Mouse (Mus musculus): ENCODE results near the gene Fam78a. TPM values are rescaled to one million over a fixed set of nuclear protein-coding genes. Genes with fewer than 3 reads are reported as not detected.

Fam78a gene
- total RNA-seq (2021): 1 to 10 TPM; 3.7 to 8.8 TPM

DNA sequence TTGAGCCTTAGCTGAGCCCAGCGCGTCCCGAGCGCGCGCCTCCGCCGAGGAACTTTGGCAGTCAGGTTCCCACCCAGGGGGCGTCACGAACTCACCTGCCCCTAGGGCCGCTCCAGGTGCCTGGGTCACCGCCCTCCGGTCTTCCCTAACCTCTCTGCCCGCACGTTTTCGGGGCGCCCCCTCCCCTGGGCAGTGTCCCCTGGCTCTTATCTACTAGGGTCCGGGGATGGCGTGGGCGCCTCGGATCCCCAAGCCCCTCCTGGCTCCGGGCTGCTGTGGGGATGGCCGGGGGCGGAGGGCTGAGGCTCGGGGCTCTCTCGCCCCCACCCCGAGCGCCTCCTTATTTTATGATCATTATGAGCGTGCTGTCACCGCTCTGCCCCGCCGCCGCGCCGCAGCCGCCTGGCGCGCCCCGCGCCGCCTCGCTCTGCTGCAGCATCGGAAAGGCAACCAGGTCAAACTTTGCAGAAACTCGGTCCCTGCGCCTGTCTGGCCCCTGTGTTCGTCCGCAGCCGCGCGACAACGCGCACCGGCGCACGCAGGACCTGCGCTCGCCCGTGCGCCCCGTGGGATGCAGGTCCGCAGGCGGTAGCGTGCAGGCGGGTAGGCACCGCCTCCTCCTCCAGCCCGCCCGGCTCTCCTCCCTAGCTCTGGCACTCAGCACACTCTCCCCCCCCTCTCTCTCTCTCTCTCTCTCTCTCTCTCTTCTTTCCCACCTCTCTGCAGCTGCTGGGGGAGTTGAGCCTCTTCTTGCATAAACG lies at the start of gene Fam78a:
Gene Fam78a, minus strand, starts transcription at position 747 of the 761 bp plus-strand sequence.
- DNase-seq (ENCODE audit: low spot score in 2 of 2): peak; percentile 50 to 66
- intact Hi-C loops (cut with DNase I): loop anchor here (5.0 kb wide), 1 partner anchor 48 kb away; no protein-coding TSS in a partner anchor

DNA sequence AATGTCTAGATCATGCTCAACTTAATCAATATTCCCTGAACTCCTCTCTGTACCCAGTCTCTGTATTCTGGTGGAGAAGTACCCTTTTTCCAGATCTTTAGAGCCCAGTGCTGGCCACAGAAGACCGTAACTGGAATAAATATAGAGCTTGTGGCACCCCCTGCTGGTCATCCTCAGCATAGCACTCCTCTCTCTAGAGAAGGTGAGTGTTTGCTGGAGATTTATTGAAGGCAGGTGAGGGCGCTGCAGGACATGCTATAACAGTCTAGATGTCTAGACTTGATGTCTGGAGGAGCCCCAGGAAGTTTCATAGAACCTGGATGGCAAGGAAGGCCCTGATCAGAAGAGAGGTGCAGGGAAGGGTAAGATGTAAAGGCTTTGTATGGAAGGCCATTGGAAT lies 49.4 kb upstream of the Fam78a start:
- intact Hi-C loops (cut with DNase I): loop anchor here (5.0 to 10.0 kb wide), 3 partner anchors 52 to 219 kb away; partner anchors contain the start of gene Fam78a
- peak; percentile 82 to 89 for DNase-seq (ENCODE audit: low spot score in 2 of 2)

DNA sequence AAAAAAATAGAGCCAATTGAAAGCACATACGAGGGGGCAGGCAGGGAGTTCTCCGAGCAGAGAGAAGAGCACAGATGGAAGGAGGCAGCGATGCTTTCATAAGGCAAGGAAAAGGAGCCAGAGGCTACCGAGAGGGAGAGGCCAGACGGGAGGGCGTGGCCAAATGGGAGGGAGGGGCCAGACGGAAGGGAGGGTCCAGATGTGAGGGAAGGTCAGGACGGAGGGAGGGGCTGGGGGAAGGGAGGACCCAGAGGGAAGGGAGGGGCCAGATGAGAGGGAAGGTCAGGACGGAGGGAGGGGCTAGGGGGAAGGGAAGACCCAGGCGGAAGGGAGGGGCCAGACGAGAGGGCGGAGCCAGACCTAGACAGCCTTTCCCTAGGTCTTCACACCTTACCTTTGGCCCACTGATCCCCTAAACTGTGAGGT lies 47.9 kb upstream of the Fam78a start:
- DNase-seq (ENCODE audit: low spot score in 2 of 2): no peak
- intact Hi-C loops (cut with DNase I): loop anchor here (5.0 to 10.0 kb wide), 3 partner anchors 50 to 218 kb away; partner anchors contain the start of gene Fam78a

DNA sequence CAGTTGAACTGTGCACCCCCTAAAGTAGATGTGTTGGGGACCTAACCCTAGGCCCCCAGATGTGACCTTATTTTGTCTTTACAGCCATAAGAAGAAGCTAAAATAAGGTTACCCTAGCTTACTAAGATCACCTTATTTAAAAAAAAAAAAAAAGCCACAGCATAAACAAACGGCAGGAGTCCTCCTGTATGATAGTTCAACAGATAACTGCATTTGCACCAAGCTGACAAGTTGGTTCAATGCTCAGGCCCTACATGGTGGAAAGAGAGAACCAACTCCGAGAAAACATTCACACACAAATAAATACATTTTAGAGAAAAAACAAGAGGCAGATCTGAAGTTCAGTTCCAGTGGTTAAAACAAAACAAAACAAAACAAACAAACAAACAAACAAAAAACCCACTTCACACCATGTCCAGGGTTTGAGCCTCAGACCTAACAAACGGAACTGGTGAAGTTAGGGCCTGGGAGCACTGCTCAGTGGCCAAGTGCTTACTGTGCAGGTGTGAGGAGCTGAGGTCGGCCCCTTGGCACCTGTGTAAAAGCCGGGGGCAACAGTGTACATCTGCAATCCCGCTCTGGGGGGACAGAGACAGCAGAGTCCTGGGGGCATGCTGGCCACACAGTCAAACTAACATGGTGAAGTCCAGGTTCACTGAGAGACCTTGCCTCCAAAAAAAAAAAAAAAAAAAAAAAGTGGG lies 47.4 kb upstream of the Fam78a start:
- intact Hi-C loops (cut with DNase I): loop anchor here (5.0 to 10.0 kb wide), 3 partner anchors 50 to 217 kb away; partner anchors contain the start of gene Fam78a
- no peak for DNase-seq (ENCODE audit: low spot score in 2 of 2)

DNA sequence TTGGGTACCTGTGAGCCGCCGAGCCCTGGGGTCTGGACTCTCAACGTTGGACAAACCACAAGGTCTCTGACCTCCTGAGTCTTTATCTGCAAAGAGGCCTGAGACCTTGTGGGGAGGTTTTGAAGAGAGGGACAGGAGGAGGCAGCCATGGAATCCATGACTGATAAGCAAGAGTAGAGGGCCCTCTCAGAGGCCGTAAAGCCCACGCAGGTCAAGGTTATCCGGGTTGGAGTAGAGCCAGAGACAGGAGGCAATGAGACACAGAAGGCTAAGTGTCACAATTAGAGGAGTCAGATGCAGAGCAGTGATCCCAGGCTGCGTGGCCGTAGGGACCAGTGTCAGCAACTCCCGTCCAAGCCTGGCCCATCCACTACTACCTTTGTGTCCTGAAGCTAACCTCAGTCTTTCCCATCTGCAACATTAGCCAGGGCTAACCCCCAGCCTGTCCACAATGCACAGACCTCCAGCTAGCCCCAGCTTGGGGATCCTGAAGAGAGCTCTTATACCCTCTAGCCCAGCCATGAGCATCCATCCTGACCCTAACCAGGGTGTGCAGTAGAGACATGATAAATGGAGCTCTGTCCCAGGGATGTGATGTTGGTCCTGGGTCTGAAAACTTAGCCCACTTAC lies 46.7 kb upstream of the Fam78a start:
- intact Hi-C loops (cut with DNase I): loop anchor here (5.0 to 10.0 kb wide), 3 partner anchors 49 to 217 kb away; partner anchors contain the start of gene Fam78a
- DNase-seq (ENCODE audit: low spot score in 2 of 2): no peak

DNA sequence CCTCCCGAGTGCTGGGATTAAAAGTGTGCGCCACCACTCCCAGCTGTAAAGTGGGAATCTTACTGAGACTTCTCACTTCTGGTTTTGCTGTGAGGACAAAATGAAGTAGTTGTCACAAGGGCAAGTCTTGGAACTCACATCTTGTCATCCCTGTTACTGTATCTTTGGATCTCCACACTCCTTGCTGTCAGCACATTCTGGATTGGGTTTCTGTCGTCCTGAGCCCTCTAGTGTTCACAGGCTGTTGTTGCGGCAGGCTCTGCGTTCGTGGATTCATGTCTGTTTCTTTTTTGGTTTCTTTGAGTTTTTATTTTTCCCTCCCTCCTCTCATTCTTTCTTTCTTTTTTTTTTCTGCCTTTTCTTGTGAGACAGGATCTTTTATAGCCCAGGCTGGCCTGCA lies 45.8 kb upstream of the Fam78a start:
- intact Hi-C loops (cut with DNase I): loop anchor here (5.0 to 10.0 kb wide), 3 partner anchors 48 to 216 kb away; partner anchors contain the start of gene Fam78a
- peak in 1 of 2 experiments; percentile 59 for DNase-seq (ENCODE audit: low spot score in 2 of 2)

DNA sequence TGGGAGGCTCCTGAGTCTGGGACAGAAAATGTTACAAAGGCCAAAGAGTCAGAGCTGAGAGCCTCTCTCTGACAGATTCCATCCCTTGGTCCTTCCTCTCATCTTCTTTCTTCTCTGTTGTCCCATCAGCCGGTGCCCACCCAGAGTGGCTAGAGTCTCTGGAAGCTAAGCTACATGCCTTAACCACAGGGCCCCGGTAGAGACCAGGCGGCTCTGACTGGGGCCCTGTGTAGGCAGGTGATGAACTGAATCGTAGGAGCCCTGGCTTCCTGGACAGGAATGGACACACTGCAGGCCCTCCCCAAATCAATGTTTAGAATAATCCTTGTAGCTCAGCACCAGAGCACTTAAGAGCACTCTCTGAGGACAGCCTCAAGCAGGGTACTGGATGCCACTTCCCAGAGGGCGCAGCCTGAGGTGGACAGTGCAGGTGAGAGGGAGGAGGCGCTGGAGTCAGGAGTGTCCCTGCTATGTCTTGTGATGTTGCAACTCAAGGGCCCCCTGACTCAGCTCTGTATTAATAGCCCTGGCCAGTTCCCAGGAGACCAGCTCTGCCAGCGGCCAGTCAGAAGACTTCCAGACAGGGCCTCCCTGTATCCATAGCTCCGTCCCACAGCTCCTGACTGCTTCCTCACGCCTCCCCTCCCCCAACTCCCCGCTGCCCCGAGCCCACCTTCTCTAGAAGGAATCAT lies 44.9 kb upstream of the Fam78a start:
- intact Hi-C loops (cut with DNase I): loop anchor here (5.0 to 10.0 kb wide), 3 partner anchors 47 to 215 kb away; partner anchors contain the start of gene Fam78a
- no peak for DNase-seq (ENCODE audit: low spot score in 2 of 2)

DNA sequence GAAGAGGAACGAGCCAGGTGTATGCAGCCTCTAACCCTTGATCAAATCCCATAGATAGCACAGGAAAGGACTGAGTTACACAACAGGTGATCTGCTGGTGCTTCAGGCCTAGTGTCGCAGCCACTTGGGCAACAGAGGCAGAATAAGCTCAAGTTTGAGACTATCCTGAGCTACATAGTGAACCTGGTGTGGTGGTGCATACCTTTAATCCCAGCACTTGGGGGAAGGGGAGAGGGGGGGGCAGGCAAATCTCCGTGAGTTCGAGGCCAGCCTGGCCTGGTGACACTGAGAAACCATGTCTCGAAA lies 43.8 kb upstream of the Fam78a start:
- intact Hi-C loops (cut with DNase I): no loop called here
- no peak for DNase-seq (ENCODE audit: low spot score in 2 of 2)

DNA sequence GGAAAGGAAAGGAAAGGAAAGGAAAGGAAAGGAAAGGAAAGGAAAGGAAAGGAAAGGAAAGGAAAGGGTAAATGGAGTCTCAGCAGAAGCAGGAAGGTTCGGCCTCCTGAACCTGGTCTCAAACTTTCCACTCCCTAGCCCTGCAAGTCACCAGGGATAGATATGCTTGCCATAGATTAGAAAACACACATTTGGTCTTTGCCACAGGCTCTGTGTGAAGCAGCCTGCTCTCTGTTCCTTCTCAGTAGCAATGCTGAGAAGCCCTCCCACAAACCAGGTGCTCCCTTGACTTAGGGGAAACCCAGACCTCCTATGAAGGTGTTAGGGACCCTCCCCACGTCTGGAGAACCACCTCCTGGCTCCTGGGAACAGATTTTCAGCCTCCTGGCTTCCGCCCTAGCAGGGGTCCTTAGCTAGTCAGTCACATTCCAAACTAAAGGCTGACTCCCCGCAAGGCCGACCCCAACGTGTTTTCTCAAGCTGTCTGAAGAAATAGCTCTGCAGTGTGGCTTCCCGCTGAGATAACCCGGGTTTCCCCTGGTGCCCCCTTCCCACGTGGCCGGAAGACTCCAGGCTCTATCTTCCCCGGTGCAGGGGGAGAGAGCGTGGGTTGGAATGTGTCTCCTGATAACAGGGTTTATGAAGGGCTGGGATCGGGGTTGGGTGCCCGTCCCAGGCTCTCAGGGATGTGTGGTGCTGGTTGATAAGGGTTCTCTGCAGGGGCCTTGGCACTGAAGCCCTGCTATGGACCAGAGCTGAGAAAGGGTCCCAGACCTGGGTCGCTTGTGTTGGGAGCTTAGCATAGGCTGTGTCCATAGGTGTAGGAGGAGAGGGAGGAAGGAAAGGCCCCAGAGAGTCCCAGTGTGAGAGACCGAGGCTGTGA lies 43.2 kb upstream of the Fam78a start:
- intact Hi-C loops (cut with DNase I): no loop called here
- no peak for DNase-seq (ENCODE audit: low spot score in 2 of 2)

DNA sequence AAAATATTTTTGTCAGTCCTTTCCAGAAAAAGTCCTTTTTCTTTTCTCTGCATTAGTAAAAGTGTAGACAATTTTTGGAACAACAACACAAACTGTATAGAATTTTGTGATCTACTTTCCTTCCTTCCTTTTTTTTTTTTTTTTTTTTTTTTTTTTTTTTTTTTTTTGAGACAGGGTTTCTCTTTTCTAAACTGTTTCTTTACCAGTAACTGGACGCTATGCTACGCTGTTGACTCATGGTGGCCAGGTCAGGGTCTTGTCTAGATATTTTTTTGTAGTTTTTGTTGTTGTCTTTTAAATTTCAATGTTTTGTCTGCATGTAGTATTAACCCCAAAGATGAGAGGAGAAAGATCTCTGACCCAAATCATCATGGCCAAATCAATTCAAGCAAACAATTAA lies 37.1 kb upstream of the Fam78a start:
- intact Hi-C loops (cut with DNase I): no loop called here
- no peak for DNase-seq (ENCODE audit: low spot score in 2 of 2)

DNA sequence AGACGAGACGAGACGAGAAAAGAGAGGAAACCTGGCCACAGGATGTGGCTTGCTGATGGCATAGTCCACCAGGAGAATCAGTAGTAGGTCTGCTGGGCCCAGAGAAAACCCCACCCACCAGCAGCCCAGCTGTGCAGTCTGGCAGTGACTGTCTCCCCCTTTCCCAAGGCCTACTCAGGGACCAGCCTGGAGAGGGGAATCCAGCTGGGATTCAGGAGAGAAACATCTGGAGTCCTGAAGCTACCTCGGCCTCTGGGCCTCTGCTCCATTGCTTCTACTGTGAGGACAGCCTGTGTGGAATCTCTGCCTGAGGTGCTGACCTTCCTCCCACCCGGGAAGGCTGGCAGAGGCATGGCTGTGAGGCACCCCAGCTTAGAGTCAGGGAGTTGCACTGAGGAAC lies 36.5 kb upstream of the Fam78a start:
- intact Hi-C loops (cut with DNase I): no loop called here
- no peak for DNase-seq (ENCODE audit: low spot score in 2 of 2)

DNA sequence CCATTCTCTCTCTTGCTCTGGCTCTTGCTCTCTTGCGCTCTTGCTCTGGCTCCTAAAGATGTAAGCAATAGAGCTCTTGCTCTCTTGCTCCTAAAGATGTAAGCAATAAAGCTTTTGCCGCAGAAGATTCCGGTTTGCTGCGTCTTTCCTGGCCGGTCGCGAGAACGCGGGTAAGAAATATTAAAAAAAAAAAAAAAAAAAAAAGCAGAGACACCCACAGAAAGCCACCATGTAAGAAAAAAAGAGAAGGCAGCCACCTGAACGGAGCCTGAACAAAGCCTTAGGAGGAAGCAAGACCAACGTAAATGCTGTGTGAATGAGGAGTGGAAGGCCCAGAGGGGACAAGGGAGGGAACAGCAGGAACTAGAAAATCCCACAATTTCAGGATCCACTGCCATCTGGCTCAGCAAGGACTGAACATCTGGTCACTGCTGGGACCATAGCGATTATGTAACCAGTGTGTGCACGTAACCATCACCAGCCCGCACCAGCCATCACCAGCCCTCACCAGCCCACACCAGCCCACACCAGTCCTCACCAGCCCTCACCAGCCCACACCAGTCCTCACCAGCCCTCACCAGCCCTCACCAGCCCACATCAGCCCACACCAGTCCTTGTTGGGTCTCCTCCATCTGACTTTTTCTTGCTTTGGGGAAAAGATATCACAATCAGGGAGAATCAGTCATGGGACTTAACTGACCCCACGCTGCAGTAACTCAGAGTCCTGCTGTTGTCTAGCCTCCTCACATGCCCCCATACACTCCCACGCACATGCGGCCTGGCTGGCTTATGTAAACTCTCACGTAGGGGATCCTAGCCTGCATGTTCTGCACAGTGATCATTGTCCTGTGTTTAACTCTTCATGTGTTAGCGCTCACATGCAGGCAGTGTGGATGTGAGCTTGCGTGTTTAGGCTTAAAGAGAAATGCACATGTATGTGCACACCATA lies 35.4 kb upstream of the Fam78a start:
- intact Hi-C loops (cut with DNase I): no loop called here
- peak in 1 of 2 experiments; percentile 24 for DNase-seq (ENCODE audit: low spot score in 2 of 2)

DNA sequence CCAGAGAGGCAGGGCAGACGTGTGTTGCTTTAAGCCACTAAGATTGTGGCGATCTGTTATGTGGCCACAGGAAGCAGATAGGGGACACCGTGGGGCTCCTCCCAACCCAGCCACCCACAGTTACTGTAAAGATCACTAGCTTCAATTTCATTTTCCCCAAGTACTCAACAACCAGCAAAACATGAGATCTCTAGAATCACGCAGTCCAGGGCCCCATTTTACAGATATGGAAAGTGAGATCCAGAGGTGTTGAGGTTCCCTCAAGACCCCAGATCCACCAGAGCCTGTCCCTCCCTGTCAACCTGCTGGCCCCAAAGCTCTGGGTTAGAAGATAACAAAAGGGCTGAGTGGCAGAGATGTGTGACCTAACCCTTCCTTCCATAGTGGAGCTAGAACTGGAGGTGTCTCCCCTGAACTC lies 31.2 kb upstream of the Fam78a start:
- intact Hi-C loops (cut with DNase I): no loop called here
- DNase-seq (ENCODE audit: low spot score in 2 of 2): no peak

DNA sequence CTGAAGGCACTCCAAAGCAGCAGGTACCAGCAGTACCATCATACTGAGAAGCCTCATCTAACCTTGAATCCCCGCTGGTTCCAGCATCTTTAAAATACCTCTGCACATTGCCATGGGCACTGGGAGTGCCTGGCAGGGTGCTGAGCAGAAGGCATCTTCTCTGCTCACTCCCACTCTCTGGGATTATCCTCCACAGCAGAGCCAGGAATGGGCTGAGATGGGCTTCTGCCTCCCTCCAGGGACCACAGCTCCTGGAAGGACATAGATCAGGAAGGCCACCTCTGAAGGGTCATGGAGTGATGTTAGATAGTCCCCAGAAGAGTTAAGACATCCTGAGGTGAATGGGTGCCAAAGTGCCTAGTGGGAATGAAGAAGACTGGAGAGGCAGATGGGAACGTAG lies 27.9 kb upstream of the Fam78a start:
- DNase-seq (ENCODE audit: low spot score in 2 of 2): peak; percentile 43 to 74
- intact Hi-C loops (cut with DNase I): no loop called here

DNA sequence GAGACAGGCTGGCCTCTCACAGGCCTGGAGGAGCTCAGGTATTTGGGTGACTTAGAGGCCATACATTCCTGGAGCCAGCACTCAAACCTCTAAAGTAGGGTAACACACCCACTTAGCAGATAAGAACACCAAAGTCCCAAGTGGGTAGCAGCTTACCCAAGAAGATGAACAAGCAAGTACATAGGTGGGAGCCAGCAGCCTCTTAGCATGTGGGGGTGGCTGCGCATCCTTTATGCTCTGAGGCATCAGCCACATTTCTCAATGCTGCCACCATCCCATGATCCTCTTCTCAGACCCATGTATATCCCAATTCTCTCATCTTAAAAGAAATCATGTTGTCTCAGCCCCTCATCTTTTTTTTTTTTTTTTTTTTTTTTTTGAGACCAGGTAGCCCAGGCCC lies 26.6 kb upstream of the Fam78a start:
- peak in 1 of 2 experiments; percentile 46 for DNase-seq (ENCODE audit: low spot score in 2 of 2)
- intact Hi-C loops (cut with DNase I): no loop called here

DNA sequence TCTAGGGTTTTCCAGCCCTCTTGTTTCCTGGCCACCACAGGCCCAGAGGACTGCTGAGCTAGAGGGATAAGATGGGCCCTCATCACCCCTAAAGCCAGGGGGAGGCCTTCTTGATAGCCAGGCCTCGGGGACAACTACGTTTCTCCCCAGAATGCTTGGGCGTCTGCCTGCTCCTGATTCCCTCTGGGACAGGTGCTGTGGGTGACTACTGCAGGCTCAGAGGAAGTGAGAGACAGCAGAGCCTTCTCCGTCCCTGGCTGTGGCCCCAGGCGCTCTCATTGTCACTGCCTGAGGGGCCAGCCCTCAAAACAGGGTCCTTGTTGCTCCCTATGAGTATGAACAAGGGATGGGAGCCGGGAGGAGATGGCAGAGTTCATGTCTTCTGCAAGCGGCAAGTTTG lies 21.3 kb upstream of the Fam78a start:
- intact Hi-C loops (cut with DNase I): no loop called here
- no peak for DNase-seq (ENCODE audit: low spot score in 2 of 2)

DNA sequence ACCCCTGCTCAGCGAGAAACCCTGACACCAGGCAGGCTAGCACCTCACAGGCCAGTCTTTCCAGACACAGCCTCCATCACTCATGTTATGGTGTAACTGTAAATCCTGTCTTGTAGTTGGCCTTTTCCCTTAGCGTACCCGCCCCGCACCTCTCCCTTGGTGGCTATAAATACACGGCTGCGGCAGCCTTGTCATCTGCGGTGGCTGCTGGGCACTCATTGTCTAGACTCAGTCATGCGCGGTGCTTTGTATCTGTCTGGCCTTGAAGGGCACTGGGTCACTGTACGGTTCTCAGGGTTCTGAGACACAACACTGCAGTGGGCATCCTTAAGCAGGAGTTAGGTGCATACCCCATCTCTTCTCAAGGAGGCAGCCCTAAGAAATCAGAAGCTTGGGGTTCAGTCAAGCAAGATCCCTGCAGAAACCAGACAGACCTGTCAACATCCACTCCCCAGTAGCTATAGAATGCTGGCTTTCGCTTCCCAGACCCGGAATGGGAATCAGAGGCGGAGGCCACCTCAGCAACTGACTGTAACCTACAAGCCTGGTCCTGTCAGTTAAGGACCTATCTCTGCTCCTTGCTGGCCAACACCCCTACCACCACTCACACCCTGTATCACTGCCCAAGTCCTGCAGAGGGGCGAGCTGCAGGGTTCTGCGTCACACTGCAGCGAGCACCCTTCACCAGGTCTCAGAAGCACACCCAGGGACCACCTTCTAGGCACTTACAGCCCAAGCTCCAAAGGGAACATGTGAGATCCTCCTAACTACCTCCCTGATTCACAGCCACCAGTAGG lies 20.7 kb upstream of the Fam78a start:
- peak in 1 of 2 experiments; percentile 45 for DNase-seq (ENCODE audit: low spot score in 2 of 2)
- intact Hi-C loops (cut with DNase I): no loop called here

Data from left cerebral cortex, postnatal 36 days (tissue).